Mouse (Mus musculus): ENCODE measurements around the gene Tmppe.

The Tmppe gene

DNA sequence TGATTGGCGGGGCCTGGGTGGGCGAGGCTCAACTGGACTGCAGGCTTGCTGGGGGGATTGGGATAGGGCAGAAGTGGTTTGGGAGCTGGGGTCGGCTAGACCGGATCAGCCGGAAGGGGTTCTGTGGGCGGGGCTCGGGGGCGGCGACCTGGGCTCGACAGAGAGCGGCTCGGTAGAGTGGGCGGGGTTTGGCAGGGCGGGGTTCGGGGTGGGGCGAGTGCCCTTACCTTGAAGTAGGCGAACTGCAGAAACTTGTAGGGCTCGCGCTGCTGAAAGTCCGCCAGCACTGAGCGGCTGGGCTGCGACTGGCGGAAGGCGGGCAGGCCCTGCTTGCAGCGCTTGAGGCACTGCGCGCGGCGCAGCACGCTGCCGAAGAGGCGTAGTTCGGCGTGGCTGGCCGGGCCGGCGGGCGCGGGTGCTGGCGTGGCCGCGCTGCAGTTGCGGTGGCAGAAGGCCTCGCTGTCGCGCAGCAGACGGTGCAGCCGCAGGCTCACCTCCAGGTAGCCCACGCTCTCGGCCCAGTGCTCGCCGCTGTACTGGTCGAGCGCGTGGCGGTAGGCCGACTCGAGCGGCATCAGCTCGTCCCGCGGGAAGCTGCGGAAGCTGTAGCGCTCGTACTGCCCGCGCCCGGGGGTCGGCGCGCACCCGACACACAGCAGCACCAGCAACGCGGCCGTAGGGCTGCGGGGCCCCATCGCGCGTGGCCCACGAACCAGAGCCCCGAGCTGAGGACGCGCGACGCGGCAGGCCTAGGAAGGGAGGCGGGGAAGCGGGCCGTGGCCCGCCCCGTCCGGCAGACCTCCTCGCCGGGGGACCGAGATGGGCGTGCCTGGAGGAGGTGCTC is 10.8 kb upstream of the Tmppe start, which contains the start of gene Crtap:
TSS of gene Crtap (minus strand) at position 771 of the 844 bp plus-strand sequence.
- in situ Hi-C loops (cut with MboI; ENCODE audit: unreplicated experiment in 2 of 2) = loop anchor here (10.0 to 25.0 kb wide), 5 partner anchors 403 to 922 kb away; partner anchors contain the start of genes Clasp2 (in 1 of the 2), Gpd1l (in 1 of the 2) and Stt3b (in 1 of the 2)

DNA sequence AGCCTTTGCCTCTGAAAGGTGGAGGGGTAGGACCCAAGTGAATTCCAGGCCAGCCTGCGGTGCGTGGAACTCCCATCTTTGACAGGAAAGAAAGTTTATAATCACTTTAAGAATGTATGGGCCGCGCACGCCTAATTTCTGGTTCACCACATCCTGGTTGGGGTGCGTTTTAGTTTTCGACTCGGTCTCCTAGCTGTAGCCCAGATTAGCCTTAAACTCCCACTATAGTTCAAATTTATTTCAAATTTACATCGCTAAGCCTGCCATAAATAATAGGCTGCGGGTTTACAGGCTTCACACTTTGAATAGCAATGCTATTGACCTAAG is 10.2 kb upstream of the Tmppe start:
- in situ Hi-C loops (cut with MboI; ENCODE audit: unreplicated experiment in 2 of 2) = loop anchor here (10.0 to 25.0 kb wide), 5 partner anchors 403 to 922 kb away; partner anchors contain the start of genes Clasp2 (in 1 of the 2), Gpd1l (in 1 of the 2) and Stt3b (in 1 of the 2)

DNA sequence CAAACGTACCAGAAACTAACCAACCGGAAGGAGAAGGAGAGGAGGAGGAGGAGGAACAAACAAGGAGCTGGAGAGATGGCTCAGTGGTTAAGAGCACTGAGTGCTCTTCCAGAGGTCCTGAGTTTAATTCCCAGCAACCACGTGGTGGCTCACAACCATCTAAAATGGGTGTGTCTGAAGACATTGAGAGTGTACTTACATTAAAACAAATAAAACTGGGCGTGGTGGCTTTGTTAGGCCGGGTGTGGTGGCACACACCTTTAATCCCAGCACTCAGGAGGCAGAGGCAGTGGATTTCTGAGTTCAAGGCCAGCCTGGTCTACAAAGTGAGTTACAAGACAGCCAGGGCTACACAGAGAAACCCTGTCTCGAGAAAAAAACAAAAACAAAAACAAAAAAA is 6.8 kb upstream of the Tmppe start:
- in situ Hi-C loops (cut with MboI; ENCODE audit: unreplicated experiment in 2 of 2) = loop anchor here (10.0 to 25.0 kb wide), 5 partner anchors 407 to 918 kb away; partner anchors contain the start of genes Clasp2 (in 1 of the 2), Gpd1l (in 1 of the 2) and Stt3b (in 1 of the 2)

DNA sequence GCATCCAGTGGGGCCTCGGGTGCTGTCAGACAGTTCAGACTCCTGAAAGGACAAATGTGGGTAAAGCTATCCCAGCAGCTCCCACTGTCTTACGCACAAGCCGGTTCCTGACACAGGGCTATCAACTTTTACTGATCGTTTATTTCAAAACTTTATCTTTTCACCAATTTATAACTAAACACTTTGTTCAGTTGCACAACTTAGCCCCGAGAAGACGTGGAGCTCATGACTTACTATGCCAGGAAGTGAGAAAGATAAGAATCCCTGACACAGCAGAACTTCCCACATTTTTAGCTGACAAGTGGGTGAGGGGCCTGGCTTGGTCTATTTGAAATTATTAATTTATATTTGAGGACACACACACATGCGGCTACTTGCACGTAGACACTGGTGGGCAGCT is 6.2 kb upstream of the Tmppe start:
- in situ Hi-C loops (cut with MboI; ENCODE audit: unreplicated experiment in 2 of 2) = loop anchor here (10.0 to 25.0 kb wide), 5 partner anchors 407 to 918 kb away; partner anchors contain the start of genes Clasp2 (in 1 of the 2), Gpd1l (in 1 of the 2) and Stt3b (in 1 of the 2)

DNA sequence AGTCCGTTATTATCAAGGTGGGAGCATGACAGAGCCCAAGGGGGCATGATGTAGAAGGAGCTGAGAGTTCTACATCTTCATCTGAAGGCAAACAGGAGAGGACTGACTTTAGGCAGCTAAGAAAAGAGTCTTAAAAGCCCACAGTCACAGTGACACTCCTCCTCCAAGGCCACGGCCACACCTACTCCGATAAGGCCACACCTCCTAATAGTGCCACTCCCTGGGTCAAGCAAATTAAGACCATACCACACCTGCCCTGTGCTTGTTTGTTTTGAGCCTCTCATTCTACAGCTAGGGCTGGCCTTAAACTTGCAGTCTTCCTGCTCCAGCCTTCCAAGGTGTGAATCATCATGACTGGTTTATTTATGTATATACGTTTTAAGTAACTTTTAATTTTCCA is 5.6 kb upstream of the Tmppe start:
- in situ Hi-C loops (cut with MboI; ENCODE audit: unreplicated experiment in 2 of 2) = loop anchor here (10.0 to 25.0 kb wide), 5 partner anchors 408 to 917 kb away; partner anchors contain the start of genes Clasp2 (in 1 of the 2), Gpd1l (in 1 of the 2) and Stt3b (in 1 of the 2)

GRCm38 (mm10) chr9:114399680-114400079 is 1.2 kb upstream of the Tmppe start:
- in situ Hi-C loops (cut with MboI; ENCODE audit: unreplicated experiment in 2 of 2) = loop anchor here (10.0 to 25.0 kb wide), 5 partner anchors 412 to 913 kb away; partner anchors contain the start of genes Gpd1l (in 2 of the 2), Stt3b (in 2 of the 2) and Clasp2 (in 1 of the 2)

- in situ Hi-C loops (cut with MboI; ENCODE audit: unreplicated experiment in 2 of 2) = loop anchor here in 1 of 2 experiments (25.0 kb wide), 2 partner anchors 537 to 912 kb away; partner anchors contain the start of genes Gpd1l and Stt3b
Measured at GRCm38 (mm10) chr9:114400588-114400948, 337 bp upstream of the Tmppe start.

DNA sequence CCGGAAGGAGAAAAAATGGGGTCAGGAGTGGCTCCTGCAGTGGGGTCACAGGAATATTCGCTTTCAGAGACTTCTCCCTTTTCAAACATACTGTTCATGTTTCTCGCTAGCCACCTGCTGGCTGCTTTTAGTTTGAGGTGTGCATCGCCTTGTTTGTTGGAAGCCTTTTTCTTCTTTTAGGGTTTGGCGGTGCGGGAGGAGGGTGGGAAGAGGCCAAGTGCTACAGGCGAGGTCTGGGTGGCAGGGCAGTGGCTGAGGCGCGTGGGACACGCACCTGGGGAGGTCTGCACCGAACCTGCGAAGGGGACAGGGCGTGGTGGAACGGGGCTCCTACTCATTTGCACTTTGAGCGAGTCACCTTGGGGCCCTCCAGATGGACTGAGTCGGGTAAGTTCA is 778 bp downstream of the Tmppe start:
- in situ Hi-C loops (cut with MboI; ENCODE audit: unreplicated experiment in 2 of 2) = loop anchor here in 1 of 2 experiments (25.0 kb wide), 2 partner anchors 536 to 911 kb away; partner anchors contain the start of genes Gpd1l and Stt3b

DNA sequence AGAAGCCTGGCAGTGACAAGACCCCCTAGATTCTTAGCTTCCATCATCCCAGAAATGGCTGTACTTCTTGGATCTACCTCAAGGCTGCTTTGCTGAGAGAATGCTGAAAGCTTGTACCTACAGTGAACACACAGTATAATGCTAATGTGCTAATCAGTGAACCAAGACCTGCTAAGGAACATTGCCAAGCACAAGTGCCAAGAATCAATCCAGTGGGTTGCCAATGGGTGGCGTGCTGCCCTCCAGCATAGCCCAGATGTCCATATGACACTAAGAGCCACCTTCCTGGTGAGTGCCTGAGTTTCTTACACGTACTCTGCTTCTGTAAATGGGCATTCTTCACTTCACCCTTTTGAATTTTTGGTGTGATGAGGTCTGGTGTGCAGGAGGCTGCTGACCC is 6.8 kb downstream of the Tmppe start:
- in situ Hi-C loops (cut with MboI; ENCODE audit: unreplicated experiment in 2 of 2) = loop anchor here in 1 of 2 experiments (25.0 kb wide), 2 partner anchors 530 to 905 kb away; partner anchors contain the start of genes Gpd1l and Stt3b

GRCm38 (mm10) chr9:114410313-114410862 is 9.5 kb downstream of the Tmppe start:
- in situ Hi-C loops (cut with MboI; ENCODE audit: unreplicated experiment in 2 of 2) = loop anchor here (10.0 to 25.0 kb wide), 3 partner anchors 174 to 902 kb away; partner anchors contain the start of genes Gpd1l (in 1 of the 2) and Stt3b (in 1 of the 2)

- in situ Hi-C loops (cut with MboI; ENCODE audit: unreplicated experiment in 2 of 2) = loop anchor here (10.0 to 25.0 kb wide), 3 partner anchors 174 to 901 kb away; partner anchors contain the start of genes Gpd1l (in 1 of the 2) and Stt3b (in 1 of the 2)
Measured at GRCm38 (mm10) chr9:114411295-114411694, 10.4 kb downstream of the Tmppe start.

- in situ Hi-C loops (cut with MboI; ENCODE audit: unreplicated experiment in 2 of 2) = loop anchor here (10.0 to 25.0 kb wide), 3 partner anchors 172 to 900 kb away; partner anchors contain the start of genes Gpd1l (in 1 of the 2) and Stt3b (in 1 of the 2)
Measured at GRCm38 (mm10) chr9:114412406-114412805, 11.5 kb downstream of the Tmppe start.

DNA sequence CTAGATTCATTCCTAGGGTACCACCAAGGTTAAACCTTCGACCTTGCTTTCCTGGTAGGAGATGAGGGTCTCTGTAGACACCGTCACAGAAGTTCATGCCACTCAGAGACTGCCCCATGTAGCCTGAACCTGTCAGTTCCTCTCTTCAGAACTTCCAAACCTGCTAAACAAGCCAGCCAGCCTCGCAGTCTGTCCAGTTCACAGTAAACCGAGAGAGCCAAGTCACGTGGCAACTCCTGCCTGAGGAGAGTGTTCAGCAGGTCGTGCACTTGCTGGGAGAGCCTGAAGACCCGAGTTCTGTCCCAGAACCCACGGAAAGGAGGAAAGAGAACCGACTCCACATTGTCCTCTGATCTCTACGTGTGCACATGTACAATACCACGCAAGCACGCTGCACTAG is 13.0 kb downstream of the Tmppe start:
- in situ Hi-C loops (cut with MboI; ENCODE audit: unreplicated experiment in 2 of 2) = loop anchor here (10.0 to 25.0 kb wide), 3 partner anchors 171 to 898 kb away; partner anchors contain the start of genes Gpd1l (in 1 of the 2) and Stt3b (in 1 of the 2)

DNA sequence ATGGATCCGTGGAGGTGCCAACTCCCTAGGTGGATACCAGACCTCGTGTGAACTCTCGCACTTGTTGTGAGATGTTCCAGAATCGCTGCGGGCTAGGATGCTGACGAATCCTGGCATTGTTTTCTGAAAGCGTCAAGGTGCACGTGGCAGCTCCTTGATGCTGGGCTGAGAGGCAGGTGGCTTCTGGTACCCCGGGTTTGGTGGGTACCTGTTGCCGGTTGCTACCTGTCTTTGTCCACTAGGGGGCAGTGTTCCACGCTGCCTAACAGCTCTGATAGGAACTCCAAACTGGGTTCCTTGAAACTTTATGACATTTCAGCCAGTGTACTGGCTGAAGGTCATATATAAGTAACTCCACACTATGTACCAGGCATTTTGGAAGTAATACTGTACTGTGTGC is 14.8 kb downstream of the Tmppe start:
- in situ Hi-C loops (cut with MboI; ENCODE audit: unreplicated experiment in 2 of 2) = loop anchor here (5.0 to 25.0 kb wide), 4 partner anchors 77 to 897 kb away; partner anchors contain the start of genes Gpd1l (in 1 of the 2) and Stt3b (in 1 of the 2)

- in situ Hi-C loops (cut with MboI; ENCODE audit: unreplicated experiment in 2 of 2) = loop anchor here (5.0 to 25.0 kb wide), 4 partner anchors 75 to 895 kb away; partner anchors contain the start of genes Gpd1l (in 1 of the 2) and Stt3b (in 1 of the 2)
Measured at GRCm38 (mm10) chr9:114416646-114417517, 16.0 kb downstream of the Tmppe start.

- in situ Hi-C loops (cut with MboI; ENCODE audit: unreplicated experiment in 2 of 2) = loop anchor here (5.0 to 25.0 kb wide), 4 partner anchors 74 to 894 kb away; partner anchors contain the start of genes Gpd1l (in 1 of the 2) and Stt3b (in 1 of the 2)
Measured at GRCm38 (mm10) chr9:114418187-114418586, 17.3 kb downstream of the Tmppe start.

- in situ Hi-C loops (cut with MboI; ENCODE audit: unreplicated experiment in 2 of 2) = loop anchor here in 1 of 2 experiments (5.0 to 25.0 kb wide), 3 partner anchors 72 to 892 kb away; partner anchors contain the start of genes Gpd1l and Stt3b
Measured at GRCm38 (mm10) chr9:114420443-114420842, 19.5 kb downstream of the Tmppe start.

DNA sequence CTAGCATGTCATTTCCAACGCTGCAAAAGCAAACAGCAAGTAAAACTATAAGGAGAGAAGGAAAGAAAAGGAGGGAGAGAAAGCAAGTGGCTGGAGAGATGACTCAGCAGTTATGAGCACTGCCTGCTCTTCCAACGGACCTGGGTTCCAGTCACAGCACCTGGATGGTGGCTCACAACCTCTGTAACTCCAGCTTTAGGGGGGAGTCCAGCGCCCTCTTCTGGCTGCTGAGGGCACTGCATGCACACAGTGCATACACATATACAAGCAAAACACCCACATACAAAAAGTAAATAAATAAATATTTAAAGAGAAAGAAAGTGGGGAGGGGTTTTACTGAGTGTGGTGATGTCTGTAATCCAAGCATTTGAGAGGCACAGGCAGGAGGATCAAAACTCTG is 20.1 kb downstream of the Tmppe start:
- in situ Hi-C loops (cut with MboI; ENCODE audit: unreplicated experiment in 2 of 2) = loop anchor here in 1 of 2 experiments (5.0 to 25.0 kb wide), 3 partner anchors 71 to 891 kb away; partner anchors contain the start of genes Gpd1l and Stt3b

GRCm38 (mm10) chr9:114421797-114422196 is 20.9 kb downstream of the Tmppe start:
- in situ Hi-C loops (cut with MboI; ENCODE audit: unreplicated experiment in 2 of 2) = loop anchor here in 1 of 2 experiments (5.0 to 25.0 kb wide), 3 partner anchors 71 to 891 kb away; partner anchors contain the start of genes Gpd1l and Stt3b

All from v-Abl transformed pro-B cells (cell line).